Comparison of ENCODE assay signal across 20 mouse cellular contexts in genomic region chr2:163267097-163267496, GRCm38 (mm10).
DNase-seq lines count a peak whose midpoint lies in the region; ATAC-seq lines count a peak whose summit lies in the region.
"Had no signal": no experiment of that assay in that cellular context is flagged by ENCODE, and none has a peak within 500 bp of the region (broad histone marks: within the 10 kb centered on the region; RNA-seq: fewer than 3 reads in every experiment).

No protein-coding gene starts in this region.

- peak; percentile 23; the same call in 1 of the 2 replicates for ATAC-seq in frontal cortex, adult (ENCODE audit: low TSS enrichment)
- peak; percentile 56; the same call in 1 of the 2 replicates for ATAC-seq in granulocyte monocyte progenitor cell, adult 5-6 weeks (replicated peaks; ENCODE audit: poor library complexity, severe bottlenecking)
- ATAC-seq: activated CD4-positive, CD25-positive, alpha-beta regulatory T cell, adult 4 months; CD4-positive, CD25-positive, alpha-beta regulatory T cell, adult 4 months; forebrain, embryonic 14.5 days; forebrain, embryonic 16.5 days; Patski had no signal

- no peak for DNase-seq in frontal cortex, postnatal 25 days (ENCODE audit: low spot score in 2 of 2)
- DNase-seq in heart, adult 9 months (ENCODE audit: low spot score in 2 of 2) = no peak
- DNase-seq in right cerebral cortex, postnatal 10 days (ENCODE audit: low spot score in 2 of 2) = no peak
- DNase-seq: adrenal gland, adult 8-10 months; adrenal gland, postnatal 14 days; adrenal gland, postnatal 36 days; B cell, adult 2 months; cerebellum, adult 11 months; cerebellum, adult 18-20 months; cerebellum, adult 8-10 months; cerebellum, adult 9-11 months; cerebellum, postnatal 14 days; cerebellum, postnatal 36 days had no signal
